Mouse (Mus musculus) heart, postnatal 4 days (tissue): ENCODE results near the gene Tnfrsf9. TPM values are rescaled to one million over a fixed set of nuclear protein-coding genes. Genes with fewer than 3 reads are reported as not detected.

Source experiments
- DNase-seq: peaks from one replicate; pipeline ENCODE4 v3.0.0; 2021
- total RNA-seq, 2 experiments: library from RNA; stranded (reverse); gene quantifications; 2 replicates each; pipeline ENCODE4 v1.2.3; 2021

Tnfrsf9 gene
- total RNA-seq, 2 experiments from 2014 or later, result 0.25 TPM; not detected in 1

DNA sequence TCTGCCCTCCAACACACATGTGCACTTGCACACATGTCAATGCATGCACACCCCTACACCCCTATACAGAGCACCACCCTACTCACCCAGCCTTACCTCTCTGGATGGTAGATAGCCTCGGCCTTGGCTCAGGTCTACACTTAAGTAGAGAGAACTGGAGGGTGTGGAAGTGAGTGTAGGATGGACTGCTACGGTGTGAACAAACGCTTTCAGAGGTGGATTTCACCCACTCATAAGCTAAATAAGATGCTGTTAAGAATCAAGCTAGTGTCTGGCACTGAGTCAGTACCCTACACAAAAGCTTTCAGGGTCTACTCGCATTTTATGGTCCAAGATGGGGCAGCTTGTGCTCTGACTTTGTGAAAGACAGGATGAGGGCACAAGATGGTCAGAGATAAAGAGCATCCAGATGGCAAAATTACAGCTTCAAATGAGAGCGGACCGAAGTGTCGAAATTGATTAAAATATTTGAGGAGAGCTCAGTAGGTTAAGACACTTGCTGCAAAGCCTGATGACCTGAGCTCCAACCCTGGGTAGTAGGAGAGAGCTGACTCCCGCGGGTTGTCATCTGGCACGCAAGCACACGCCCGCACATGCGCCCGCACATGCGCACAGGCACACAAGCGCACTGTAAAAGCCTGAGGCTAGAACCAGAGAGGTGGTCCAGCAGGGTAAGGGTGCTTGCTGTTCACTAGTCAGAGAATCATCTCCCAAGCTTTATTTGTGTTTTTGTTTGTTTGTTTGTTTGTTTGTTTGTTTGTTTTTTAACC lies 23.1 kb downstream of the Tnfrsf9 start:
- peak; percentile 29 for DNase-seq

DNA sequence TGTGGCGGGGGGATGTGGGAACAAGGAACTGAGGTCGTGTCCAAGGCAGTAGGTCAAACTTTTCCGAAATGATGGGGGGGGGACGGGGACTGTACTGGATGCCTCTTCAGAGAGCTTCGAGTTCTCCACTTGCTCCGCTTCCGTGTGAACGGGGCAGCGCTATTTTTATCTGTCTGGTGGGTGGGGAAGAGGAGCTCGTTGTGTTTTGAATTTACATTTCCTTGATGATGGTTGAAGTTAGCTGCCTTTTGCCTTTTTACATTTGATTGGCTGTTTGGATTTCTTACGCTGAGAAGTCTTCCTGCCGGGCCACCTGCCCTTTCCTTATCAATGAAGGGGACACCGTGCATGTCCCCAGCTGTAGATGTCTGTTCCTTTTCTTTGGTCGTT lies 23.7 kb downstream of the Tnfrsf9 start:
- DNase-seq, result no peak

DNA sequence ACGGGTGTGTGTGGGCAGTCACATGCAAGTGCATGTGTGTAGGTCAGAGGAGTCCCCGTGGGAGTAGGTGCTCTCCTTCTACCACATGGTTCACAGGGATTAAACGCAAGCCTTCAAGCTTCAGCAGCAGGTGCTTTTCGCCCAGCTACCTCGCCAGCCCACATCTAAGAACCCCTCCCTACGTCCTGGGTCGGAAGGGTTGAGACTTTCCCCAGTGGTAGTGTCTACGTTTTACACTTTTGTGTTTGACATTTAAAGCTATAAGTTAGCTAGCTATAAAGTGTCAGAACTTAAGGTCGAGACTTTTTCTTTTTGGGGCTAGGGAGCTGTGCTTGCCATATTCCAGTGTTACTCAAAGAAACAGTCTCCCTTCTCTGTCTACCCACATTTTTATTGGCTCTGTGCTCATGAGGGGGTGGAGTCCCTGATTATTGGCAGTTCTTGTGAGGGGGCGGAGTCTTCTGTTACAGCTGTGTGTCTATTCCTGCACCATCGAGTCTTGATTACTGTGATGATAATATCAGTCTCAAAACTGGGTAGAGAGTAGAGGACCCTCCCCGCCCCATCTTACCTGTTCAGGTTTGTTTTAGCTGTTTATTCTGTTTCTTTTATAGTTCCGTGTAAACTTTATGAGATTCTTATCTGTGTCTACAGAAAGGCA lies 25.8 kb downstream of the Tnfrsf9 start:
- no peak for DNase-seq

DNA sequence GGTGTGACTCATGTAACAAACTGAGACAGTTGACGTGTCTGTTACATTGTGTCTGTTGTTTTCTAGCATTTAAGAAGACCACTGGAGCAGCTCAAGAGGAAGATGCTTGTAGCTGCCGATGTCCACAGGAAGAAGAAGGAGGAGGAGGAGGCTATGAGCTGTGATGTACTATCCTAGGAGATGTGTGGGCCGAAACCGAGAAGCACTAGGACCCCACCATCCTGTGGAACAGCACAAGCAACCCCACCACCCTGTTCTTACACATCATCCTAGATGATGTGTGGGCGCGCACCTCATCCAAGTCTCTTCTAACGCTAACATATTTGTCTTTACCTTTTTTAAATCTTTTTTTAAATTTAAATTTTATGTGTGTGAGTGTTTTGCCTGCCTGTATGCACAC lies 30.3 kb downstream of the Tnfrsf9 start:
- DNase-seq, result no peak

DNA sequence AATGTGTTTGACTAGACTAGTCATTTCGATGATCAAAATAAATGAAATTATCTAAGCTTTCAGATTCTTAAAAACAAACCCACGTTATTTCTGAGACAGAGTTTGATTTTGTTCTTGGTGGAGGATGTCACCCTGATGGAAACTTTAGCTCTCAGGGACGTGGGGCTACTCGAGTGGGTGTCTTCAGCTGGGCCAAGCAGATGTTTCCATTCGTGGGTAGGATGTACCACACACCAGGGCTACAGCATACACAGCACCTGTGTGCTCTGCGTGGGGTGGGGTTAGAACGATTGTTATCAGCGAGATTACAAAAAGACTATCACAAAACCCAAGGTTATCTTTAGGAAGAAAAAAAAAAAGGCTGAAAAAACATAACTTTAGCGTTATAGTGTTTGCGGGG lies 36.6 kb downstream of the Tnfrsf9 start:
- no peak for DNase-seq

DNA sequence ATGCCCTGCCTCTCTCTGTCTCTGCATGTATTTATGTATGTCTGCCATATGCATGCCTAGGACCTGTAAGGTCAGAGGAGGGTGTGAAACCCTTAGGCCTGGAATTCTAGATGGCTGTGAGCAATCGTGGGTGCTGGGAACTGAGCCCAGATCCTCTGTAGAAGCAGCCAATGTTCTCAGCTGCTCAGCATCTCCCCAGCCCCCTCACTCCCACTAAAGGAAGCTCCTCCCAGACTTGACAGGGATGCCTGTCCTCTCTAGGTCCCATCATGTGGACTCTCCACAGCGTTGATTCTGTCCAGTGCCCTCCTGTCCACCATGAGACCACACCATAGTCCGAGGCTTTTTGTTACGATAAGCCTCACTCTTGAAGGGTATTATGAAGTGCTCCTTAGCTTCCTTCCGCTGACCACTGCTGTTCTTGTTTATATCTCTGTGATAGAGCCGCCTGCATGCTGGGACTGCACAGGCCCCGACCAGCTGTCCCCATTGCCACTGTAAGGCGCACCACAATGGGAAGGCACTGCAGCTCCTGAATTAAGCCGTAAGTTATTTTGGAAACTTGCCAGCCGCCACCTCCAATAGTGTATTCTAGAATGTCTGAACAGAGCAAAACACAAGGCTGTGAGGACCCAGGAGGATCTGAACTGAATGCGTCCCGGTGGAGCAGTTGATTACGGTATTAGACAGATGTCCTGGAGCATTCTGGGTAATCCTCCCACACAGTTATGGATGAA lies 42.2 kb downstream of the Tnfrsf9 start:
- DNase-seq, result no peak

DNA sequence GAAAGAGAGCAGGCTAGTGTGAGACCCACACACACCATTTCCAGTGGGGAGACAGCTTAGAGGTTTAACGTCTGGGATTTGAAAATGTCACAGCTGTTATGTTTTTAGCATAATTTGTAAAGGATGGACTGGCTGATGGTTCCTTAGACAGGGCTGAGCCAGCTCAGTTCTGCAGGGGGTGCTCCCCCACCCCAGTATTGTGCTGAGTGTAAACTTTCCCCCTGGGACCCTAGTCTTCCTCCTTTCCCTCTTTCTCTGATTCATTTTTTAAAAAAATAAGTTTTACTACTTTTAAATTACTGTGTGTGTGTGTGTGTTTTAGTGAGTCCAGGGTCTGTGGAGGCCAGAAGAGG lies 42.7 kb downstream of the Tnfrsf9 start:
- DNase-seq, result no peak

DNA sequence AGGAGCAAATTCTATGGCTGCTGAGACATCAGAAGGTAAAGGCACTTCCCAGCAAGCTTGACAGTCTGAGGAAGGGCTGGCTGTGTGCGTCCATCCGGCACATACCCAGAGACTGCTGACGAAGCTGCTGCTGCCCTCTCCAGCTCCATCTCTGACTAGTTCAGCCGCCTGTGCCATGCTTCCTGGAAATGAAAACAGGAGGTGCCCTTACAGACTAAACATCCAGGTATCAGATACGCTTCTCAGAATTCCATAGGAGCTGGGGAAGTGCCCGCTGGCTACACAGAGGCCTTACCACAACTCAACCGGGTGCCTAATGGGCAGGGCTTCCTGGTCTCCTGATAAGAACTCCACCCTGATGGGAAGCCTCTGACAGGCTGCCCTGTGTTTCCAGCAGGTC lies 44.2 kb downstream of the Tnfrsf9 start:
- no peak for DNase-seq

DNA sequence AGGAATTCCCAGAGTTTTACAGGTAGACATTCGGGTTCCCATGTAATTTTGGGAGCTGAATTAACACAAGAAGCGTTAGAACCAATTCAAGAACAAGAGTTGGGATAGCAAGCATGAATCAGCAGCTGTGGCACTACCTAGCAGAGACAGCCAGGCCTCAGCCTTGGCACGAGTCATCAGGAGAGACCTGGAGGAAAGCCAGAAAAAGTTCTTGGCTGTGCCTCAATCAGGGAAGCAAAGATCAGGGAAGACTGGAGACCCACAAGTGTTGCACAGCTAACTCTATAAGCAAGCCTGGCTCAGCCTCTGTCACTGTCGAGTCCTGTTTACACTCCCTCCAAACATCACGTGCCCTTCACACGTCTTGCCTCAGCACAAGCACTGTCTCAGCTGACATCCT lies 47.9 kb downstream of the Tnfrsf9 start:
- peak; percentile 53 for DNase-seq

DNA sequence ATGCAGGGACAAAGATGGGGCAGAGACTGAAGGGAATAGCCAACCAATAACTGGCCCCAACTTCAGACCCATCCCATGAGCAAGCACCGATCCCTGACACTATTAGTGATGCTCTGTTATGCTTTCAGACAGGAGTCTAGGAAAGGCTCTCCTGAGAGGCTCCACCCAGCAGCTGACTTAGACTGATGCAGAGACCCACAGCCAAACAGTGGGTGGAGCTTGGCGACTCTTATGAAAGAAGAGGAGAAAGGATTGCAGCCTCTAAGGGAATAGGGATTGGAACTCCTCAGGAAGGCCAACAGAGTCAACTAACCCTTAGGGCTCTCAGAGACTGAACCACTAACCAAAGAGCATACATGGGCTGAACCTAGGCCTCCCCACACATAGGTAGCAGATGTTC lies 49.3 kb downstream of the Tnfrsf9 start:
- no peak for DNase-seq

DNA sequence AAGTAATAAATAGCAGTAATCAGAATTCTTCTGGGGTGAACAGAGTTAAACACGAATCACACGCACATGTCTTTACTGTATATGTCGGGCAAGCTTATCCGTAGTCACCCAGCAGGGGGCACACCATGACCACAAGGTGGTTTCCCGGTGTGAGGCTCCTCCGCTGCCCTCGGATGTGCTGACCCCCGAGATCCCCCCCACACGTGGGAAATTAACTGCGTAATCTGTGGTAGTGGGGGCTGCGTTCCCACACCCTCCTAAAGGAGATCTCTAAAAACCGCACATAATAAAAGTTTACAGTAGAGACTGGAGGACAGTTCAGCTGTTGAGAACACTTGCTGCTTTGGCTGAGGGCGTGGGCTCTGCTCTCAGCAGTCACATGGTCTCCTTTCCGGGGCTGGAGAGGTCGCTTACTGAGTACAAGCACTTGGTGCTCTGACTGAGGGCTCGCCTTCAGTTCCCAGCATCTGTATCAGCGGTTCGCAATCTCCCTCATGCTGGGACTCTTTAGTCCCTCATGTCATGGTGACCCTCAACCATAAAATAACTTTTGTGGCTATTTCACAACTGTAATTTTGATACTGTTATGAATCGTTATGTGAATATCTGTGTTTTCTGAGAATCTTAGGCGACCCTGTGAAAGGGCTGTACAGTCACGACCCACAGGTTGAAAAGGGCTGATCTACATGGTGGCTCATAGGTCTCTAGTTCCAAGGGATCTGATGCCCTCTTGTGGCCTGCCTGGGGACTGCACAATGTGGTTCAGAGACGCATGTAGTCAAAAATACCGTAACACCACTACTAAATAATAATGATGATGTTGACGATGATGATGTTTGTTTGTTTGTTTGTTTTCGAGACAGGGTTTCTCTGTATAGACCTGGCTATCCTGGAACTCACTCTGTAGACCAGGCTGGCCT lies 50.5 kb downstream of the Tnfrsf9 start:
- DNase-seq, result peak; percentile 93

DNA sequence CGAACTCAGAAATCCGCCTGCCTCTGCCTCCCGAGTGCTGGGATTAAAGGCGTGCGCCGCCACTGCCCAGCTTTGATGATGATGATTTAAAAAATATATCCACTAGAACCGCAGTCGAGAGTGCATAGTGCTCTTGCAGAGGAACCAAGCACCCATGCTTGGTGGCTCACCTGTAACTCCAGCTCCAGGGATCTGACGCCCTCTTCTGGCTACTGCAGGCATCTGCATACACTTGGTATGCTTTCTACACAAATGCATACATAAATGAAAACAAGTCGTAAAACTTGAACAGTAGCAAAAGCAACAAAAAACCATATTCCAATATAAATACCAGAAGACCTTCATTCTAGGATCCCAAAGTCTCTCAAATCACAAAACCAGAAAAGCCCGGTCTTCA lies 51.2 kb downstream of the Tnfrsf9 start:
- no peak for DNase-seq

DNA sequence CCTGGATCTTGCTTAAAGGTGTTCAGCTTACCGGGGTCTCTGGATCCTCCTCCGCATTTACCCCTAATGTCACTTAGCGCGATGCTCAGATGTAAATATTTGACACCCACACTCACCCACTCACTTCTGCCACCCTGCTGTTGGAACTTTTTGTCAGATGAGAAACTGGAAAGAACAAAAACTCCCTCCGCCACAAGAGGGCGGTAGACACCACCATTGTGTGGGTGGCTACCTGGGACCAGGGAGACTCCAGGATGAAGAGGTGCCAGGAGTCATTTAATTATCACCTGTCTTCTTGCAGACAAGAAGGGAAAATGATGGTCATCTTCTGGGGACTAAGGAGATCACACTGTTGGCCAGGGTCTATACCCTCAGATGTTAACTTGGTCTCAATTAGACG lies 52.2 kb downstream of the Tnfrsf9 start:
- DNase-seq, result peak; percentile 79

DNA sequence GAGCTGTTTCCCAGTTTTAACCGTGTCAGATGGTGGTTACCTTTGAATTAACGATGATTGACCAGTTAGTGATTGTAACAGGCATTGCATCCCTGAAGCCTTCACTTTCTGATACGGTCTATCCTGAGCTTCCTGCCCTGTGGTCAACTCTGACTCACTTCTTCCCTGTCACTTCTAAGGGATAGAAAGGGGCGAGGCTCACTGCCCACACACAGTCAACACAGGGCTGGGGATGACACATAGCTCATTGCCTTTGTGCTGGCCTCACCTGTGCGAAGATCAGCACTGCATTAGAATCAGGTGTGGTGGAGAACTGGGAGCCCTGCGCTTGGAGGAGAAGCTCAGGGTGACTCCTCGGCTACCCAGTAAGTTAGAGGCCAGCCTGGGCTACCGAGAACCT lies 54.6 kb downstream of the Tnfrsf9 start:
- no peak for DNase-seq

DNA sequence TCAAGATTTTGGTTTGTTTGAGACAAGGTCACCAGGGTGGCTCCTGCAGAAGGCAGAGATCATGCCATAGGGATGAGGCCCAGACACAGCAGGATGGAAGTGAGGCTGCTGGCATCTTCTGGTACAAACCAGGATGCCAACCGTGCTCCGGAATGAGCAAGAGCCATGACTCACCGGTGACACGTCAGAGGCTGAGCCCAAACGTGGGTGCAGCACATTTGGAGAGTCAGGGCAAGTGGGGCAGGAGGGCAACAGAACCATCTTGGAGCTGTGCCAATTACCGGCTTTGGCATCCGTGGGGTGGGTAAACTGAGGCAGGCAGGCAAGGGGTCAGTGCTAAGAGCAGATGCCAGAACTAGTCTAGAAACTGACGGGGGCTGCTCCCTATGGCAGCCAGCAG lies 58.9 kb downstream of the Tnfrsf9 start:
- DNase-seq, result no peak

DNA sequence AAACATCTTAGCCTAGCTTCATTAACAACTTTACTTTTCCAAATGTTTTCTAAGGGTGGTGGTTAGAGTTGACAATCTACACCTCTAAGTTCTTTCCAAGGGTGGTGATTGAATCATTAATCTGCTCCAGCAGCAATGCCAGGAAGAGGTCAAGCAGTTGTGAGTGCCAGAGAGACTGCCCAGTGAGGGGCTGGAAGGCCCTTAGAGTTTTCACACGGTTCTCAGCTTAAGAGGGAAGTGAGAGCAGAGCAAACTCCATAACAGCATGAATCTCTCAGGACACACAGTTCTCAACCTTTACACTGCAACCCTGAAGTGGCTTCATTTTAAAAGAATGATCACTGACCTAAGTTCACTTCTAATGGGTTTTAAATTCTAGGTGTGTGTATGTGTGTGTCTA lies 60.8 kb downstream of the Tnfrsf9 start:
- DNase-seq, result no peak

DNA sequence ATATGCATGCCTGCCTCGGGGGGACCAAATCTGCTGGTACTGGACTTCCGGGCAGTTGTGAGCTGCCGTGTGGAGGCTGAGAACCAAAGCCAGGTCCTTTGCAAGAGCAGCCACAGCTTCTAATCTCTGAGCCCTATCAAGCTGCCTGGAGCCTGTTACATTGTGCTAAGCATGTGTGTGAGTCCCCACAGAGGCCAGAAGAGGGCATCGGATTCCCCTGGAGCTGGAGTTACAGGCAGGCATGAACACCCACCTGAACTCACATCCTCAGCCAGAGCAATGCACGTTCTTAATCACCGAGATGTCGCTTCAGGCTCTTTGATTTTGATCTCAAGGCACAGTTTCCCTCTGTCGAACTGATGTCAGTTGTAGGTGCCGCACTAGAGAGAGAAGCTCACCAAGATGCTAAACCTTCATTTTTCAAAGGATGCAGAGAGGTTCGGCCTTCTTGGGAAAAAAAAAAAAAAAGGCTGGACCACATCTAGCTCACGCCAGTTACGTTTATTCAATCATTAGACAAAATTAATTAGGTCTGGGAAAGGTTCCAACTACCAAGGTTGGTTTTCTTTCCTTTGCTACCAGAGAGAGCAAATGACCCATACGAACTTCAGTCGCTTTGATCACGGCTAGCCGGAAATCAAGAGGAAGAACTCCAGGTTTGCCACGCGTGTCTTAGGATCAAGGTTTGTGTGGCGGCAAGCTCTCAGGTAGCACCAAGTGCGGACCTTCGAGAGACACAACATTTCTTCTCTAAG lies 64.0 kb downstream of the Tnfrsf9 start:
- no peak for DNase-seq

DNA sequence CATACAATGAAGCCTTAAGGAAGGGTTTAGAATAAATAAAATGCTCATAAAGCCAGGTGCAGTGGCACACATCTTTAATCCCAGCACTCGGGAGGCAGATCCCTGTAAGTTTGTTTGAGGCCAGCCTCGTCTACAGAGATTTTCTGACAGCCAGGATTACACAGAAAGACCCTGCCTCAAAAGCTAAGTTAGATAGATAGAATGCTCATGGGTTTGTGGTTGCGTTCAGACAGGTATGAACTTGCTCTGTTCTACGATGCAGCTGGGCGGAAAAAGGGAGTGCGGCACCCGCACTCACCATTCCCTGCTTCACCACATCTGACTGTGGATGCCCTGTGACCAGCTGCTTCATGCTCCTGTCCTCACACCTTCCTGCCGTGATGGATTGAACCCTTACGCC lies 65.1 kb downstream of the Tnfrsf9 start:
- DNase-seq, result no peak

DNA sequence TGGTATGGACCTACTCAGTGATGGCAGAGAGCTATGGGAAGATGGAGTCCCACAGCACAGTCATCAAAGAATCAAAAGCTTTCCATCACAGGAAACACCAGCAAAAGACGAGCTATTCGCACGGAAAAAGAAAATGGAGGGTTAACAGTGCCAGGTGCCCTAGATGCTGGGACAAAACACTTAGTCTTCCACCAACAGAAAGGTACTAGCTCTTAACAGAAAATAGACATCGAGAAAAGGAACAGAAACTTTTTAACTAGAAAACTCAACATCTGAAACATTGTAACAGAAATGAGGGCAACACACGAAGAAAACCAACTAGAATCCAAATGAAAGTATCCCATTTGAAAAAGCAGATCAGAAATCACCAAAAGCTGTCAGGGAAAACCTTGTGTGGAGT lies 65.8 kb downstream of the Tnfrsf9 start:
- no peak for DNase-seq

DNA sequence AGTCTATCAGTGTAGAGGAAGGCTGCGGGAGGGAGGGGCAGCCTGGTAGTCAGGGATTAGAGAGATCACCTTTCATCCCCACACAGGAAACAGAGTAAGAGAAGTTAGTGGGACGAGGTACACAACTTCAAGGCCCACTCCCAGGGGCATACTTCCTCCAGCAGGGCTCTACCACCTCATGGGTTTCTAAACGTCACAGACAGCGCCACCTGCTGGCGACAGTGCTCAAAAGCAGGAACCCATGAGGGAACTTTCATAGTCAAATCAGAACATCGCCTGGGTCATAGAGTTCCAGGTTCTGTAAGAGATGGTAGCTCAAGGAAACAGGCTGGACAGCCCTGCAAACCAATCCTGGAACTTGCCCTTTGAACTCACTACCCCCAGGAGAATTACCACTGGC lies 75.8 kb downstream of the Tnfrsf9 start:
- peak; percentile 28 for DNase-seq
